Mouse (Mus musculus) pancreas, adult 10 weeks (tissue): Measurements from ENCODE around the gene Ssbp2. TPM values are rescaled to one million over a fixed set of nuclear protein-coding genes. Genes with fewer than 3 reads are reported as not detected.

Experiments used
- polyA plus RNA-seq: library from polyadenylated mRNA; stranded (reverse); fragments of 350-450 nt; fragmentation: Illumina TruSeq; extraction: RNeasy Lipid Tissue Mini Kit (QIAGEN cat#74804); gene quantifications from one replicate; pipeline ENCODE4 v1.2.3, GENCODE M21; 2015; ENCODE audit warnings: low read depth, low replicate concordance; ENCODE audit not compliant: insufficient read depth

Gene Ssbp2
- 2.5 TPM for polyA plus RNA-seq

DNA sequence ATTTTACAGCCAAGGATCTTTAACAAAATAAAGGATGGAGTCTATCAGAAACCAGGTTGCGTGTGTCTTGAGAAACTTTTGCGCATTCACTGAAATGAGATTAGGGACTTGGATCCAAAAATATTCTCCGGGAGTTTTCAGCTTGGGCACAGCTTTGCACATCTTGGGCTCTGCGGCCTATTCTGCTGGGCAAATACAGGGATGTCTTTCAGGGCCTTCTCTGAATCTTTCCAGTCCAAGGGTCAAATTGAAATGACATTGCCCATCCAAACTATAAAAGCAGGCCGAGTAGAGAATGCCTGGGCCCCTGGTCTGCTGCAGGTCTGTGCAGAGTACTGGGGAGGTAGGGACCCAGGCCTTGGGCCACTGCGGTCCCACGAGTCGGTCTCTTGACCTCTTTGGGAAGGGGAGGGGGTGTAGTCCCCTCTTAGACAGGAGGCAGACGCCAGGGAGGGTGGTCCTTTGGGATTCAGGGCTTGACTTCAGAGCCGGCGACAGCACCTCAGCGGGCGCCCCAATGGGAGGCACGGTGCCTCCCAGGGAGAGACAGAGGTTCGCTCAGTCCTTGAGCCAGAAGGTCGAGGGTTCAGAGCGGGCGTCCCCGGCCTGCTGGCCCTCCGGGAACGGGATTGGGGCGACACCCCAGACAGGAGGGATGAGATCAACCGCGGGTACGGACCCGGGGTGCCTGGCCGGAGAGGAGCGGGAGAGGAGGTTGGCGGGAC, at the start of gene Ssbp2:
Gene Ssbp2 (plus strand): TSS at position 388 of the 725 bp plus-strand sequence.

GRCm38 (mm10) chr13:91741280-91742047, 281.4 kb downstream of the Ssbp2 start, which contains the start of gene Acot12:
Acot12 (plus strand) TSS chr13:91741512.

Other genes starting within 250 kb of the Ssbp2 start
- 2.9 TPM for gene Atg10, start 236.3 kb upstream of the Ssbp2 start, polyA plus RNA-seq